20 mouse cellular contexts compared by ENCODE assay signal in the genomic region with DNA sequence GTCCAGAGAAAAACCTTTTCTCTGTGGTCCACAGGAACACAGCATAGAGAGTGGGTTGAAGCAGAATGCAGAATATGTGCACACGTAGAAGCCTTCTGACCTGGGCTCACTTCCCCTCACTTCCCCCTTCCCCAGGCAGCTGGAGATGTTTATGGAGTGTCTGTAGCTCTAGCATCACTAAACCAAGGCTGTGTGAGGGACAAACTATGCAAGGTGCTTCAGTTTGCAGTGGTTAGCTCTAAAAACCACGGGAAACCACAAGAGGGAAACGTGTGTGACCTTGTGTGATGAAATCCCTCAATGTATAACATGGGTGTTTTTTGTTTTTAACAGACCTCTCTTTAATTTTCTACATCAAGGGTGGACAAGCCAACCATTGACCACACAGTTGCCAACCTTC.
"Had no signal": no experiment of that assay in that cellular context is flagged by ENCODE, and none has a peak within 500 bp of the region (broad histone marks: within the 10 kb centered on the region; RNA-seq: fewer than 3 reads in every experiment).

No protein-coding gene starts in this region.

- H3K4me3 ChIP-seq: limb, embryonic 10.5 days; limb, embryonic 13.5 days; liver, embryonic 13.5 days; megakaryocyte, embryonic 14.5 days; midbrain, embryonic 10.5 days; midbrain, embryonic 13.5 days; myocyte; neural tube, embryonic 13.5 days; stomach, embryonic 15.5 days had no signal

- H3K27me3 ChIP-seq: limb, embryonic 13.5 days; midbrain, embryonic 13.5 days; neural tube, embryonic 13.5 days; stomach, embryonic 15.5 days had no signal

- H3K4me2 ChIP-seq: limb, embryonic 13.5 days; liver, embryonic 13.5 days; midbrain, embryonic 13.5 days; neural tube, embryonic 13.5 days; stomach, embryonic 15.5 days had no signal

- H3K9ac ChIP-seq: limb, embryonic 13.5 days; midbrain, embryonic 13.5 days; neural tube, embryonic 13.5 days; stomach, embryonic 15.5 days had no signal

- DNase-seq: kidney, adult 9 months; kidney, postnatal 14 days; kidney, postnatal 4 days; liver, embryonic 13.5 days; lung, adult 2 months; lung, postnatal 14 days; lung, postnatal 4 days; retina, postnatal 1 day; right cerebral cortex, postnatal 25 days; spleen, adult 18-20 months; thymus, postnatal 36 days had no signal

- H3K36me3 ChIP-seq: limb, embryonic 10.5 days; limb, embryonic 13.5 days; liver, embryonic 13.5 days; midbrain, embryonic 10.5 days; midbrain, embryonic 13.5 days; neural tube, embryonic 13.5 days; stomach, embryonic 15.5 days had no signal

- H3K9me3 ChIP-seq: limb, embryonic 10.5 days; liver, embryonic 13.5 days; midbrain, embryonic 10.5 days; midbrain, embryonic 13.5 days; neural tube, embryonic 13.5 days; stomach, embryonic 15.5 days had no signal

- ATAC-seq: midbrain, embryonic 13.5 days; midbrain, embryonic 16.5 days had no signal

- H3K27ac ChIP-seq: limb, embryonic 10.5 days; limb, embryonic 13.5 days; liver, embryonic 13.5 days; midbrain, embryonic 13.5 days; neural tube, embryonic 13.5 days; stomach, embryonic 15.5 days had no signal

- H3K4me1 ChIP-seq: stomach, embryonic 15.5 days had no signal
